Mouse (Mus musculus): Measurements from ENCODE around the gene Zfyve28.

DNA sequence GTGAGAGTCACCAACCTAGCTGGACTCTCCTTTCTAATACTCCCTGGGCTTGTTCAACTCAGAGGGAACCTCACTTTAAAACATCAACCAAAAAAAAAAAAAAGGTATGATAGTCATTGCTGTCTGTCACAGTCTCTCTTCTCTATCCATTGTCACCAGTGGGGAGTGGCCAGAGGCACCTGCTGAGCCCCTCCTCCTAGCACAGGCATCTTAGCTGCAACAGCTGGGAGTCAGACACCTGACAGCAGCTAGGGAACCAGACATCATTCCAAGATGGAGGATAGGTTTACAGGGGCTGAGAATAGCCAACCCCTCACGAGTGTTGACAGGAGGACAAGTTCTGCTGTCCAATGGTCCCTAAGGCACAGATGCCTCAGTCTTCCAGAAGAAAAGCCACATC lies 93.8 kb downstream of the Zfyve28 start:
- TF ChIP-seq GATA1 (IDR thresholded peaks at IDR 0.05; ENCODE audit: borderline replicate concordance, low read length) (no peak; the same call in 2 of the 3 replicates), FLI1 (IDR thresholded peaks at IDR 0.05; ENCODE audit: low read length) (no peak)
